Mouse (Mus musculus): ENCODE results near the gene Slc26a10. TPM values are rescaled to one million over a fixed set of nuclear protein-coding genes. Genes with fewer than 3 reads are reported as not detected.

Slc26a10 gene
- polyA plus RNA-seq, 1 experiment: 1.3 TPM

DNA sequence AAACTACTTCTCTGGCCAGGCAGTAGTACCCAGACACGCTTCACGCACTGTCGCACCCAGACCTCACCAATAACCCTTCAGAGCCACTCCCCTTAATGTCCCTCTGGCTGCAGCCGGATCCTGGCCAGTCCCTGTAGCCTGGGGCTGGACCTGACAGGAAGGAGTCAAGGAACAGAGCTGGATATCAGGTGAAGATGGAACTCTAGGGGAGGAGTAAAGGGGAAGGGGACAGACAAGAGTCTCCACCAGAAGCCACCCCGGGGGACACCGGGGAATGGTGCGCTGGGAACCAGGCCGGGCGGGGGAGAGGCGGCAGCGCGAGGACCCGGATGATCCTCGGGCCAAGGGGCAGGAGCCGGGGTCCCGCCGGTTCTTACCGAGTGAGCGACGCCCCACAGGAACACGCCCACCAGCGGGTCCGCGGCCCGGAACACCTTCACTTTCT, 30.5 kb upstream of the Slc26a10 start:
- H3K4me2 ChIP-seq (ENCODE audit: low read depth): peak overlapping the region; percentile 81
- no peaks in the 10 kb centered on the region for H3K27me3 ChIP-seq (ENCODE audit: control insufficient read depth, insufficient read depth, insufficient read length)
- H3K79me2 ChIP-seq (ENCODE audit: control insufficient read depth, insufficient read depth): no peaks in the 10 kb centered on the region
- H3K36me3 ChIP-seq (ENCODE audit: control insufficient read depth, insufficient read depth): peaks cover 12% of the 10 kb centered on the region
- TF ChIP-seq POLR2AphosphoS2 (IDR thresholded peaks at IDR 0.05; ENCODE audit: insufficient read length, low read depth): no peak
- TF ChIP-seq REST (IDR thresholded peaks at IDR 0.05; ENCODE audit: insufficient read depth, insufficient read length): no peak
- TF ChIP-seq SRF (IDR thresholded peaks at IDR 0.05; ENCODE audit: control insufficient read depth, insufficient read length, low read depth): no peak
- no peak for TF ChIP-seq TCF12 (IDR thresholded peaks at IDR 0.05; ENCODE audit: insufficient read depth, poor library complexity, severe bottlenecking)
- TF ChIP-seq POLR2A (IDR thresholded peaks at IDR 0.05; ENCODE audit: insufficient read length, low read depth): no peak
- no peak for TF ChIP-seq MYOD1 (IDR thresholded peaks at IDR 0.05; ENCODE audit: control insufficient read depth in 1 of 3, insufficient read length in 2 of 3, low read depth in 2 of 3)
- TF ChIP-seq CEBPB (IDR thresholded peaks at IDR 0.05; ENCODE audit: insufficient read depth, poor library complexity, severe bottlenecking): no peak
- no peak for TF ChIP-seq MYOG (IDR thresholded peaks at IDR 0.05; ENCODE audit: control insufficient read depth in 1 of 3, insufficient read depth in 1 of 3, insufficient read length in 2 of 3, low read depth in 2 of 3)
- TF ChIP-seq E2F4 (IDR thresholded peaks at IDR 0.05; ENCODE audit: insufficient read depth): no peak
- TF ChIP-seq USF1 (IDR thresholded peaks at IDR 0.05; ENCODE audit: low read depth): no peak
- no peak for TF ChIP-seq TCF3 (IDR thresholded peaks at IDR 0.05; ENCODE audit: insufficient read length, low read depth)
- TF ChIP-seq MAX (IDR thresholded peaks at IDR 0.05; ENCODE audit: low read depth): no peak
- H3K4me3 ChIP-seq: peak overlapping the region; percentile 49
- peak overlapping the region; percentile 36 for H3ac ChIP-seq (ENCODE audit: control insufficient read depth, insufficient read length)

DNA sequence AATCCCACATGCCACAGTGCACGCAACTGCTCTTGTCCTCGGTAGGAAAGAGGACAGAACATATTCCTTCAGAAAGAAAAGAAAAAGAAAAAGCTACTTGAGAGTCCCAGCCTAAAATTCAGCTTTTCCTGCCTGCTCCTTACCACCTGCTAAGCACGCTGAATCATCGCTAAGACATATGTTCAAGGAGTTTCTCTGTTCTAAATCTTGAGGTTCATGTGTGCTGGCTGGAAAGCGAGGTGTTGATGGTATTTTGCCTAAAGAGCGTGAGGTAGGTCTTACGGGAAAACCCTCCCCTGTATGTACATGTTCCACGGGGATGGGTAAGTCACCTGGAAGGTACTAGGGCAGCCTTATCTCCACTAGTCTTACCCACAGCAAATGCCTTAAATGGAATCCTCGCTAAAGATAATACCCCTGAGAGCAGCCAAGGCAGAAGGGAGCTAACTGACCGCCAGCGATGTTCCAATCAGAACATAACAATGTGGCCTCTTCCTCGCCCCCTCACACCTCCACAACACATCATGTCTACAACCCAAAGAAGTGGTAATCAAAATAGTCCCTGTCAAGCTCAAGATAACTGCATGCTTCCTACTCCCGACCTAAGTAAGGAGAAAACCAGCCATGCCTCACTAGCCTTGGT, 29.6 kb upstream of the Slc26a10 start:
- Histone ChIP-seq H3K4me3 (peak overlapping the region; percentile 49), H3ac (ENCODE audit: control insufficient read depth, insufficient read length) (no peak overlapping the region), H3K4me2 (ENCODE audit: low read depth) (peak overlapping the region; percentile 81), H3K27me3 (ENCODE audit: control insufficient read depth, insufficient read depth, insufficient read length) (no peaks in the 10 kb centered on the region), H3K79me2 (ENCODE audit: control insufficient read depth, insufficient read depth) (no peaks in the 10 kb centered on the region), H3K36me3 (ENCODE audit: control insufficient read depth, insufficient read depth) (peaks cover 18% of the 10 kb centered on the region)
- no peak for TF ChIP-seq POLR2A (IDR thresholded peaks at IDR 0.05; ENCODE audit: insufficient read length, low read depth)
- TF ChIP-seq MYOD1 (IDR thresholded peaks at IDR 0.05; ENCODE audit: control insufficient read depth in 1 of 3, insufficient read length in 2 of 3, low read depth in 2 of 3): no peak
- TF ChIP-seq CEBPB (IDR thresholded peaks at IDR 0.05; ENCODE audit: insufficient read depth, poor library complexity, severe bottlenecking): no peak
- no peak for TF ChIP-seq REST (IDR thresholded peaks at IDR 0.05; ENCODE audit: insufficient read depth, insufficient read length)
- no peak for TF ChIP-seq MYOG (IDR thresholded peaks at IDR 0.05; ENCODE audit: control insufficient read depth in 1 of 3, insufficient read depth in 1 of 3, insufficient read length in 2 of 3, low read depth in 2 of 3)

DNA sequence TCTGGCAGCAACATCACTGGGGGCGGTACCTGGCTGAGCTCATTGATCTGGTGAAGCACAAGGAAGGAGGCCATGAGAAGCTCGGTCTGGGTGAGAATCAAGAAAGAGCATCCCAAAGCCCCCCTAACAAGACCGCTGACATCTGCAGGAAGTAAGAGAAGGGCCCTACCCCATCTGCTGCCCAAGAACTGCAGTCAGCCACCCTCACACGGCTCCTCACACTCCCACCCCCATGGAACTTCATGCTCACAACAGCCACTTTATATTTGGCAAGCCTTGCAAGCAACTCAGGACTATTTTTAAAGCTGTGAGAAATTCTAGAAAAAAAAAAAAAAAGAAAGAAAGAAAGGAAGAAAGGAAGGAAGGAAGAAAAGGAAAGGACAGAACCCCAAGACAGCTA, 28.5 kb upstream of the Slc26a10 start:
- Histone ChIP-seq H3K36me3 (ENCODE audit: control insufficient read depth, insufficient read depth) (peaks cover 18% of the 10 kb centered on the region), H3ac (ENCODE audit: control insufficient read depth, insufficient read length) (no peak overlapping the region), H3K27me3 (ENCODE audit: control insufficient read depth, insufficient read depth, insufficient read length) (no peaks in the 10 kb centered on the region), H3K4me2 (ENCODE audit: low read depth) (no peak overlapping the region), H3K4me3 (no peak overlapping the region), H3K79me2 (ENCODE audit: control insufficient read depth, insufficient read depth) (no peaks in the 10 kb centered on the region)
- TF ChIP-seq MAX (IDR thresholded peaks at IDR 0.05; ENCODE audit: low read depth) (no peak), SRF (IDR thresholded peaks at IDR 0.05; ENCODE audit: control insufficient read depth, insufficient read length, low read depth) (no peak), POLR2AphosphoS2 (IDR thresholded peaks at IDR 0.05; ENCODE audit: insufficient read length, low read depth) (no peak), USF1 (IDR thresholded peaks at IDR 0.05; ENCODE audit: low read depth) (no peak), POLR2A (IDR thresholded peaks at IDR 0.05; ENCODE audit: insufficient read length, low read depth) (no peak), CEBPB (IDR thresholded peaks at IDR 0.05; ENCODE audit: insufficient read depth, poor library complexity, severe bottlenecking) (no peak), MYOG (IDR thresholded peaks at IDR 0.05; ENCODE audit: control insufficient read depth in 1 of 3, insufficient read depth in 1 of 3, insufficient read length in 2 of 3, low read depth in 2 of 3) (no peak), REST (IDR thresholded peaks at IDR 0.05; ENCODE audit: insufficient read depth, insufficient read length) (no peak), TCF3 (IDR thresholded peaks at IDR 0.05; ENCODE audit: insufficient read length, low read depth) (no peak), TCF12 (IDR thresholded peaks at IDR 0.05; ENCODE audit: insufficient read depth, poor library complexity, severe bottlenecking) (no peak), MYOD1 (IDR thresholded peaks at IDR 0.05; ENCODE audit: control insufficient read depth in 1 of 3, insufficient read length in 2 of 3, low read depth in 2 of 3) (no peak), E2F4 (IDR thresholded peaks at IDR 0.05; ENCODE audit: insufficient read depth) (no peak)

DNA sequence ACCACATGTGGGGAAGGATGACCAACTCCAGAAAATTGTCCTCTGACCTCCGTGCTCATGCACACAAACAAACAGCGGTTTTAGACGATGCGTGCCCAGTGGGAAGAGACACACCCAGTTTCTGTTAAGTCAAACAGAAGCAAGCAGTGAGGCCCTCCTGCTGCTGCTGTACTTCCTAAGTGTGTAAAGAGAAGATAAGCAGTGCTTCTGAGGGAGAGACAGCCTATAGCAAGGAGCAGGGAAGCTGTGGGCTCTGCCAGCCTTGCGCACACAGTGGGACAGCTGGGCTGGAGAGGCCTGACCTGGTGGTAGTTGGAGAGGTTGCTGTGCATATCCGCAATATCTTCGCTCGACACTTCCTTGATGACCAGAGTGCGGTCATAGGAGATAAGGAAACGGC, 24.9 kb upstream of the Slc26a10 start:
- Histone ChIP-seq H3K27me3 (ENCODE audit: control insufficient read depth, insufficient read depth, insufficient read length) (no peaks in the 10 kb centered on the region), H3K79me2 (ENCODE audit: control insufficient read depth, insufficient read depth) (no peaks in the 10 kb centered on the region), H3ac (ENCODE audit: control insufficient read depth, insufficient read length) (no peak overlapping the region), H3K4me2 (ENCODE audit: low read depth) (no peak overlapping the region), H3K36me3 (ENCODE audit: control insufficient read depth, insufficient read depth) (peaks cover 28% of the 10 kb centered on the region), H3K4me3 (no peak overlapping the region)
- TF ChIP-seq POLR2A (IDR thresholded peaks at IDR 0.05; ENCODE audit: insufficient read length, low read depth) (no peak), REST (IDR thresholded peaks at IDR 0.05; ENCODE audit: insufficient read depth, insufficient read length) (no peak), MYOD1 (IDR thresholded peaks at IDR 0.05; ENCODE audit: control insufficient read depth in 1 of 3, insufficient read length in 2 of 3, low read depth in 2 of 3) (no peak), USF1 (IDR thresholded peaks at IDR 0.05; ENCODE audit: low read depth) (no peak), POLR2AphosphoS2 (IDR thresholded peaks at IDR 0.05; ENCODE audit: insufficient read length, low read depth) (no peak)

DNA sequence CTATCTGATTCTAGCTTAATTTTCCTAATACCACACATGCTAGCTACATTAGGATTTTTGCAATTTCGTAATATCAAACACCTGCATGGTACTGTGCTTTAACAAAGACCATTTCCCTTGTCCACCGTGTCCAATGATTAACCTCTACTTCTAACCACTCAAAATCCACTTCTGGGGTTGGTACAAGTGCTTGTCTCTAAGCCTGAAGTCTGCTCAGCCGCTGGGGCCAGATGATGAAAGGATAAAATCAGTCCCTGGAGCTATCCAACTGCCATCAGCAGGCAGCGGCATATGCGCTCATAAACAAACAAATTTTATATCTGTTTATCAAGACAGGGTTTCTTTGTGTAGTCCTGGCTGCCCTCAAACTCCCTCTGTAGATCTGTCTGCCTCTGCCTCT, 24.1 kb upstream of the Slc26a10 start:
- no peak overlapping the region for H3K4me3 ChIP-seq
- TF ChIP-seq E2F4 (IDR thresholded peaks at IDR 0.05; ENCODE audit: insufficient read depth): no peak
- no peak for TF ChIP-seq MAX (IDR thresholded peaks at IDR 0.05; ENCODE audit: low read depth)
- TF ChIP-seq REST (IDR thresholded peaks at IDR 0.05; ENCODE audit: insufficient read depth, insufficient read length): no peak
- H3K79me2 ChIP-seq (ENCODE audit: control insufficient read depth, insufficient read depth): no peaks in the 10 kb centered on the region
- H3K4me2 ChIP-seq (ENCODE audit: low read depth): no peak overlapping the region
- no peaks in the 10 kb centered on the region for H3K27me3 ChIP-seq (ENCODE audit: control insufficient read depth, insufficient read depth, insufficient read length)
- no peak overlapping the region for H3ac ChIP-seq (ENCODE audit: control insufficient read depth, insufficient read length)
- H3K36me3 ChIP-seq (ENCODE audit: control insufficient read depth, insufficient read depth): peaks cover 28% of the 10 kb centered on the region

All from myocyte (in vitro differentiated cells).